Mouse (Mus musculus): ENCODE measurements around the gene Mpo.

Mpo gene

DNA sequence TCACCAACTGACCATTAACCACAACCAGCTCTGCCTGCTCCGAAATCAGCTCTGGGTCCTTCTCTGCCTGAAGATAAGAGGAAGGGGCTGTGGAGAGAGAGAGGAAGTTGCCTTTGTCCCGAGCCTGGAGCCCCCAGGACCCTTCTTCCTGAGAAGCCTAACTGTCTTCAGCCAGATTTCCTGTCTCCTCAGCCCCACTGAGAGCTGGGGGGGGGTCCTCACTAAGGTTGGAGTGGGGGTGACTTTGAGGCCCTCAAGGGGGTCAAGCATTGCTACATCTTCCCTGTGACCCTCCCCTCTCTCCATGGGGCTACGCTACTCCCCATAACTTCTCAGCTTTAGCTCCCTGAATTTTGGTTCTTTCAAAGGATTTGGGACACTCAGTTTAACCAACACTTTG, at the start of gene Mpo:
TSS of gene Mpo (plus strand) at position 122 of the 400 bp plus-strand sequence.
- no peak for DNase-seq (ENCODE audit: low spot score)

DNA sequence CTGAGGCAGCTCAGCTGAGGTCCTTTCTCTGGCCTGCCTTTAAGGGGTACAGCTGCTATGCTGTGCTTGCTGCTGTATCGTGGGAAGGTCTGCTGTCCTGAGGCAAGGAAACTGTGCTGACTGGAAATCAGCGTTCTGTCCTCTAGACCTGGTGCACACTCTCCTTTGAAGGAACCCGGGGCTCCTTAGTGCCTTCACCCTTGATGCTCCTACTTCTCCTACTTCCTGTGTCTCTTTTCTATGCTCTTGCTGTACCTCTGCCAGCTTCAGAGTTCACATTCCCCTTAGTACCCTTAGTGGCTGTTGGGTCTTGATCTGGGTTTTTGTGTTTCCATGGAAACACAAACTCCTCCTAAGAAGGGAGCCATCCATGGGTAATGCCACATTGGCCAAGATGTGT, 49.7 kb upstream of the Mpo start:
- no peak for DNase-seq (ENCODE audit: low spot score)

DNA sequence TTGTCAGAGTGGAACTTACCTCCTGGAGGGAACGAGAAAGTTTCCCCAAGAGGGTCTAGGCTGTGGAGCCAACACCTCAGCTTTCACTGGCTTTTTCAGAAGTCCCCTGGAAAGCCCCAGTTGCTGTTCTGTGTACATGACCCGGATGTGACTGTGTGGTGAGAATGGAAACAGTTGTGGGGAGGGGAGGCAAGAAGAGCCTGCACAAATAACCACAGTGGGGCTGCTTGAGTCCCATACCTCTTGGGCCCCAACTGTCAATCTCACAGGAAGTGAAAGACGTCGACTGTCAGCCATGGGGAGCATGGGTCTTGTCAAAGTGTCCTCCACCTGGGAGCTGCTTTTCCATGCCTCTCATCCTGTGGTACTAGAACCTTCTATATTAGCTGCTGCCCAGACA, 48.4 kb upstream of the Mpo start:
- no peak for DNase-seq (ENCODE audit: low spot score)

DNA sequence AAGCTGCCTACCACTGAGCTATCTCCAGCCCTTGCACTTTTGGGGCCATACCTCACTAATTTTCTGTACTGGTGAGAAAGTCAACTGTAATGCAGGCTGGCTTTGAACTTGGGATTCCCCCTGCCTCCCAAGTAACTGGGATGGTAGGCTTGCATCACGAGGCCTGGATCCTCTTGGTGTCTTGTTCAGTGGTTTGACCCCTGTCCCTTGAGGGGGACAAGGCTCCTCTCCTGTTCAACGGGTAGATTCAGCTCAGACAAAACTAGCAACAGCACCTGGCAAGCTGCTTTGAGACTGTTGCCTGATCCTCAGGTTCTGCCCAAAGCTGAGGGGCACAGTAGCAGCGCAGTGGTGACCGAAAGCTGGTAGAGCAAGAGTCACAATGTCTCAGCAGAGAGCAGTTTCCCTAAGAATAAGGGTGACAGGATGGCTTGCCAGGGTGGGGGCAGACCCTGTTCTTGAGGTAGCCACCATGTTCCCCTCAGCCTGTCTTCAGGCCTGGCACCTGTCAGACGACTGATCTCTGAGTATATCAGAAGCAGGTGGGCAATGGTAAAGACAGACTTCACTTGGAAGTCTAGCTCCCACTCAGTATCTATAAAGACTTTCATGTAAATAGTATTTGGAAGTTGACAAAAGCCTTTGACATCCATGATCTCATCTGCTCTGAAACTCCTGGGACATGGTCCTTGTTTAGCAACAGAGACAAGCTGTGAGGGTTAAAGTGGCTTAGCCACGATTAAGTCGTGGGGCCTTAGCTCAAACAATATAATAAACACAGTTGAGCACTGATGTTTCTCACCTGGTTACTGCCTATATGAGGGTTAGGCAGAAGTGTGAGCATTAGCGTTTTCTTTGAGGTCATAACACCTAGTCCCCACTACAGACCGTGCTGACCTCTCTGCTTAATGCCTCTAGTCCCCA, 47.5 kb upstream of the Mpo start:
- no peak for DNase-seq (ENCODE audit: low spot score)

DNA sequence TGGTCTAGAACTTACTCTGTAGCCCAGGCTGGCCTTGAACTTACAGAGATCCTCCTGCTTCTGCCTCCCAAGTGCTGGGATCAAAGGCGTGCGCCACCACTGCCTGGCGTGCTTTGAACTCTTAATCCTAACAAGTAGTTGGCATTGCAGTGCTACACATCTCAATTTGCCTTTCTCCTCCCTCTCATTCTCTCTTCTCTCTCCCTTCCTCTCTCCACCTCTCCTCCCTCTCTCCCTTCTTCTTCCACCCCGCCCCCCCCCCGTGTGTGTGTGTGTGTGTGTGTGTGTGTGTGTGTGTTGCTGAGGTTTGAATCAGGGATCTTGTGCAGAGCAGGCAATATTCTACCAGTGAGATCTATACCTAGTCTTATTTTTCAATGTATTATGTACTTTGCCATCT, 46.1 kb upstream of the Mpo start:
- no peak for DNase-seq (ENCODE audit: low spot score)

DNA sequence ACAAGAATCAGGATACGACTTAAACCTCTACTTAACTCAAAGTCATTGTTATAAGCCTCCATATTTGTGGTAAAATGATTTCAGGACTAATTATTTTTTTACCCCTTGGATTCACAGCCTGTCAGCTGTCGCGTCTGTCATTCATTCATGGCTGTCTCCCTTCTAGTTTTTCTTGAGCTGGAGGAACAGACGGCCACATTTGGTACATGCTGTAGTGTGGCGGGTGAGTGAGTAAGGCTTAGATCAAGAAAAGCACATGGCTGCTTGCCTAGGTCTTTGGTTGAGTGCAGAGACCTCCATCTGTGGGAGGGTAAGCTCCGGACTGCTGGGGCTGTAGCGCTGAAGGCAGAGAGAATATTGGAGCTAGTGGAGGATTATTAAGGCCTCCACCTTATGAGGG, 45.7 kb upstream of the Mpo start:
- DNase-seq (ENCODE audit: low spot score): no peak

DNA sequence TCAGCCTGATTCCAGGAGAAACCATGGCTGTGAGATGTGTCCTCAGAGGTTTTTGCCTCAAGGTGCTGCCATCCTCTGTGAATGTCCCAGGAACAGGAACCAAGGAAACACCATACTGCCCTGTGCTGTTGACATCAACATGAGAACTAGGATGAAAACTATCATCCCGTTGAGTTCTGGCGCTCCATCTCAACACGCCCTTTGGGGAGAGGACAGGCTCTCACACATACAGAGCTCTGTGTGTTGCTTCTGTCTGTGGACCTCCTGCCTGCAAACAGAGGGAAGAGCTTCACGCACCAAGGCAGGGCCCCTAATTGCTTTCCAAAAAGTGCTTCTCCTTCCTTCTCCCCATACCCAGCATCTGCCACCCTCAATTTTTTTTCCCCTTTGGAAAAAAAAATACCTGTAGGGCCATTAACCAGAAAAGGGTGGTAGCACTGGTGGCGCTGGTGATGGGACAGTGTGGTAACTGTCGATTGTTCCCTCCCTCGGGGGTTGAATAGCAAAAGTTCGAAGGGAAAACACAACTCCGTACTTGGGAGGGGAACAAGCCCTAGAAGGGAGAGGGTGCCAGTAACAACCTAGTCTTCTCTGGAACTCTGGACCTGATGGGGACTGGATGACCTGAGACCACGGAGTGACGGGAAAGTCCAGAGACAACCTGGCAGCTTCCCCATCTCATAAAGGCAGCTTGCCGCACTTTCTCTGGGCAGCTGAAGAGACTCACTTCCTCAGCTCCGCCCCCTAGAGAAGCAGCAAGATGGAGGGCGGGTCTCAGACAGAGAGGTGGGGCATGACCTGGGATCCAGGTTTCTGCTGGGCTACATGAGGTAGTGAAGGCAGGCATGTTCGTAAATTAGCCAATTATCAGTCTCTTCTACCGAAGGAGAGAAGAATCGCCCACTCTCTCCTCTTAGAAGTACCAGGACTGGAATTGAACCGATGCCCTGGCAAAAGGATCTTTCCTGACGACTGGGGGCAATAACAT, 45.0 kb upstream of the Mpo start:
- no peak for DNase-seq (ENCODE audit: low spot score)

DNA sequence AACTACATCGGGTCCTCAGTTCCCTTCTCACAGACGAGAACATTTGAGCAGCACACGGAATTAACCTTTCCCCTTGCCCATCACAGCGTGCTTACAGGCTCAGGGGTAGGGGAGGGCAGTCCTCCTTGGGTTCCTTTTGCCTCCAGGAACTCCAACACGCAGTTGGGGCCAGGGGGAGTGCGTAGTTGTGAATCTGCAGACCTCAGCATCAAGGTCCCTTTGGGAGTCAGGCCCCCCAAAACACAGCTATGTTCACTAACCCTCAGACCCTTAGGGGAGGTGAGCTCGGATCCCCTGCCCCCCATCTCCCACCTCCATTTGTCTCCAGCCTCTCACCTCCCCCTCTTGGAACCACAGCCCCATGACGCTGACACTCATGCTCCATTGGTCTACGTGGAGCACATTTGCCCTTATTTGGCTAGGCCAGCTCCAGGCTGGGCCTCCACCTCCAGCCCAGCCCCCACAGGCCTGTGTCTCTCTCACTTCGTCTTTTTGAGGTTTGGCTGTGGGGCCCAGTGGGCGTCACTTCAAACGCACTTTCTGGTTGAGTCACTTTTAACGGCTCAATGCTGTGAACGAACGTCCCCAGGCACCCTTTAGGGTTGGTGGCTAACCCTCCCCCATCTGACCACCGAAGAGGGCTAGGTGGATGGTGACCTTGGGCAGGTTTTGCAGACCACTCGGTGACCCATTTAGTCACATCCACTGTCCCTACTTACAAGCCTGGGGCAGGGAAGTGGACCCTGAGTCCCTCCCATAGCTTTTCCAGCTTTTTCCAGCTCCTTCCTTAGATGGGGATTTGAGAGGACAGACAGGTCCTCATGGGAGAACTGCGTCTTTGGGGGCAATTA, 44.0 kb upstream of the Mpo start:
- DNase-seq (ENCODE audit: low spot score): no peak

DNA sequence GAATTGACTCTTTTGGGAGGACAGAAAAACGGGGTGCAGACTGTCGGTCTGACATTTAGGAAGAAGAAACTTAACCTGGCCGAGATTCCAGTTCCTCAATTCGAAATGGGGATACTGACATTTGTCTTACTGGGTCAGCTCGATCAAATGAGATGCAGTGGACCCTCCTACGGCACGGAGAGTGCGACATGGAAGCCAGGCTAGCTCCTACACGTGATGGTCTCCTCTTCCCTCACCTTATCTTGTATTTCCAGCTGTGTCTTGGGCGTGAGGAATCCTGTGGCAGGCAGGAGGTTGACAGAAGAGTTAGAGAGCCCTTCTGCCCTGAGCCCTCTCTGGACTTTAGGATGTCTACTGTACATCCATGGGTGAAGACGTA, 43.3 kb upstream of the Mpo start:
- no peak for DNase-seq (ENCODE audit: low spot score)

DNA sequence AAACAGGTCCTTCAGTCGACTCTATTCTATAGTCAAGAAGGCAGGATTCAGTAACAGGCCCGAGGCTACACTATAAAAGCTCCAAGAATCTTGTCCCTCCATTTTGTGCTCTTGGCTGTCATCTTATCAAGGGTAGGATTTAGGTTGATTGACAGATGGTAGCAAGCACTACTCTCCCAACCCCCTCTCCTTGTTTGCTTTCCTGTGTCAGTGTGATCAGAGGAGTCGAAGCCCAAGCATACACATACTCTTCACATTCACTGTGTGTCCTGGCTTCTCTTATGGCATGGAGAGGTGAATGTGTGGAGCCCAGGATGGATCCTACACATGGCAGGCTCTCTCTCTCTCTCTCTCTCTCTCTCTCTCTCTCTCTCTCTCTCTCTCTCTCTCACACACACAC, 42.9 kb upstream of the Mpo start:
- DNase-seq (ENCODE audit: low spot score): no peak

DNA sequence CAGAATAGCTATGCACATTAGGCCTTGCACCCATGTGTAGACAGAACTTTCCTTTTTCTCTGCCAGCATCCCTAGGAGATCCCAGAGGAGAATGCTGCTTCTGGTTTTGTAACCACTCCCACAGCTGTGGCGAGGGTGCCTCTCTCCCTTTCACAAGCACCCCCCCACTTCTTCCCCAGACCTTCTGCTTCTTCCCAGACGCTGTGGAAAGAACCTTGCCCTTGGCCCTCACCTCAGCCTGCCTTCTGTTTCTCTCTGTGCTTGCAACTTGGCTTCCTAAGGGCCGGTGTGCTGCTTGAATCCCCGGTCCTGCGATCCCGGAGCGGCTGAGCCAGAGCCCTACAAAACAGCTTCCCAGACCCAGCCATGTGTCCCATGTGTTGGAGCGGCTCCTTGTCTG, 42.4 kb upstream of the Mpo start:
- no peak for DNase-seq (ENCODE audit: low spot score)

DNA sequence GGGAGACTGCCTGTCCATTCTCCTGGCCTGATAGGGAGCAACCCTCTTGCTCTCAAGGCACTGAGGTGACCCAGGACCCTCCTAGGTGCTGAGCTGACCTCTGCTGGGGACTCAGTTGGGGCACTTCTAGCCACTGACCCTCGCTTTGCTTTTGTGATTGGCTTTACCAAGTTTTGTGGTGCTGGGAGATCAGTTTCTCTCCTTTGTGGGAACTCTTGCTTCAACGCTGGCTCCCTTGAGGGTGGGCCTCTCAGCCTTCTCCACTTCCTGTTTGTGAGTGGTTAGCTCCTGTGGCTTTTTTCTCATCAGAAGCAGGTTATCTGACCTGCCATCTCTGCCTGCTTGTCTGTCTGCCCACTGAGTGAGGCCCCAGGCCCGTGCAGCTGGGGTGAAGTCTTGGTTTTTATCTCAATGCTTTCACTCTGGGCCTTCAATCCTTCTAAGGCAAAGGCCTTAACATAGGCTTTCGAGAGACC, 41.9 kb upstream of the Mpo start:
- DNase-seq (ENCODE audit: low spot score): no peak

DNA sequence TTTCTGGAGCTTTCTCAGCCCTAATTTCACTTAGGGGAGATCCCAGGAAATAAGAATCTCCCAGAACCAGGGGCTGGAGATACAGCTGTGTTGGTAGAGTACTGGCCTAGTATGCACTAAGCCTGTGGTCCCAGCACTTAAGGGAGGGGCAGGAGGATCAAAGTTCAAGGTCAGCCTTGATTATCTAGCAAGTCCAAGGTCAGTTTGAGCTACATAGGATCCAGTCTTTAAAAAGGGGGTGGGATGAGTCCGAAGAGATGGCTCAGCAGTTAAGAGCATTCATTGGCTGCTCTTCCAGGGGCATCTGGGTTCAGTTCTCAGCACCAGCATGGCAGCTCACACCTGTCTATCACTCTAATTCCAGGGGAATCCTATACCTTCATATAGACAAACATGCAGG, 41.1 kb upstream of the Mpo start:
- no peak for DNase-seq (ENCODE audit: low spot score)

DNA sequence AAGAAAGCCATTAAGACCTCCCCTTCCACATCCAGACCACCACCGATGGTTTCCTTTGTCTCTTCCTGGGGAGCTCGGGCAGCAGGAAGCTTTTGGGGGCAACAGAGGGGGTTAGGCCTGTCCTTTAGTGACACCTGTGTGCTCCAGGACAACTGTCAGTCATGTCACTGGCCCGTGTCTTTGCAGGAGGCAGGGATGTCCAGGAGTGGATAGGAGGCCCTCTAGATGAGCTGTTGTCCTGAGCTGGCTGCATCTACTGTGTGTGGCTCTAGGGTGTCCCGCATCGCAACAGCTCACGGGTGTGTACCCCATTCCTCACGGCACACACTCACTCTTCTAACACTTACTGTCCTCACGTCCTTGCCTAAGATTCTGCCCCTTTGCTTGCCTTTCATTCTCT, 40.1 kb upstream of the Mpo start:
- DNase-seq (ENCODE audit: low spot score): no peak

DNA sequence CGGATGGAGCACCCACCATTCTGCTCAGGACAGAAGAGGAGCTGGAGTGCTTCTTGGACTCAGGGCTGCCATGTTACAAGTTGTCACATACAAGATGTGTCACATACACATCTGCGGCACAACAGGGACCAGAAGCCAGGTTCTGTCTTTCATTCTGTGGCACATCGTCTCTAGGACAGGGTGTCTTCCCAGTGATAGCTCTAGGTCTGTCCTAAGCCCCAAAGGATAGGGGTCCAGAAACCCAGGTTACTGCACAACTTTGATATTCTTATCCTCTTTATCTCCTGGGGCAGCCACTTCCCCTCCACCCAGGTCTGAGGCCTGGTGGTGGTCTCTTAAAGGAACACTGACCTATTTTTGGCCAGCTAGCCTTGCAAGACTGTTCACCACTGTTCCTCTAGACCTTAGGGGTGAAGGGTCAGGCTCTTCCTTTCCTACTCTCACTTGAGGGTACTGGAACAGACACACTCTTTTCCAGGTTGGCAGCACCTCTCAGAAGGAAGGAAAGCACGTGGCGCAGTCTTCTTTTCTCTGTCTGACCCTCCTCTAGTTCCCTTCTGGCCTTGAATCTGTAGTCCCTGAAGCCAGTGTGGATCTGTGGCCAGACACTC, 39.4 kb upstream of the Mpo start:
- DNase-seq (ENCODE audit: low spot score): no peak

DNA sequence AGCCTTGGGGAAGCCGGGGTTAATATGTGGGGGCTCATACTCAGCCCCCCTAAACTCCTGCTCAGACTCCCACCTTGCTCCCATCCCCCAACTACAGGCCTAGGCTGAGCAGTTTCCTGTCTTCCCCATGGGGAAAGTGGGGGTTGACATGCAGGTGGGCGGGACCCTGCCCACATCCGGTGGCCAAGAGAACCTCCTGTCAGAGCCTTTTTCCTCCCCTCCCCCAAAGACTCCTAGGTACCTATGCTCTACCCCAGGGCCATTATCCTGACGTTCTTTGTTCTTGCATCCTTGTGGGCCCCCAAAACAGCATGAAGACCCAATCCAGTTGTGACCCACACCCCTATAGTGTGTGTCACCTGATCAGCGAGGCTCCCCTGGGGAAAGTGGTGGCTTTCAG, 38.8 kb upstream of the Mpo start:
- DNase-seq (ENCODE audit: low spot score): no peak

DNA sequence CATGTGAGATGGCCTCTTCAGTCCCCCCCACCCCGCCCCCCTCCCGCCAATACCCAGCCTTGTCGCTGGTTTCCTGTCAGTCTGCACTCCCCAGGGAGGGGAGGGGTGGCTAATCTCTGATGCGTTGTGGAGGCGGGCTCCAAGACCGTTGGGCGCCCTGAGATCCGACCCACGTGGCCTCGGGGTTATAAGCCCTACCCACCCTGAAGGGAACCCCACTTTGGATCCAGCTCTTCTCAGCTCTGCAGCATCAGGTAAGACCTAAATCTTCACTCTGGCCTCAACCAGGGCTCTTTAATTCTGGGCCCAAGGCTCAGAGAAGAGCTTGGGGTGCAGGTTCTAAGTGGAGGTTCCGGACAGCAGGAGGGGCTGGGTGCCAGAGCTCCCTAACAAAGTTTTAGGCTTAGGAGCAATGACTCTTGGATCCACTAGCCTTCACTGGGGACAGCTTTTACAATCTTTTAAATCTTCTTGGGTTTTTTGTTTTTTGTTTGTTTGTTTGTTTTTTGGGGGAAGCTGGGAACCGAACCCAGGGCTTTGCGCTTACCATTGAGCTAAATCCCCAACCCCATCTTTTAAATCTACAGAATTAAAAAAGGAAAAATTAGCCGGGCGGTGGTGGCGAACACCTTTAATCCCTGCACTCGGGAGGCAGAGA, 37.9 kb upstream of the Mpo start:
- DNase-seq (ENCODE audit: low spot score): no peak

DNA sequence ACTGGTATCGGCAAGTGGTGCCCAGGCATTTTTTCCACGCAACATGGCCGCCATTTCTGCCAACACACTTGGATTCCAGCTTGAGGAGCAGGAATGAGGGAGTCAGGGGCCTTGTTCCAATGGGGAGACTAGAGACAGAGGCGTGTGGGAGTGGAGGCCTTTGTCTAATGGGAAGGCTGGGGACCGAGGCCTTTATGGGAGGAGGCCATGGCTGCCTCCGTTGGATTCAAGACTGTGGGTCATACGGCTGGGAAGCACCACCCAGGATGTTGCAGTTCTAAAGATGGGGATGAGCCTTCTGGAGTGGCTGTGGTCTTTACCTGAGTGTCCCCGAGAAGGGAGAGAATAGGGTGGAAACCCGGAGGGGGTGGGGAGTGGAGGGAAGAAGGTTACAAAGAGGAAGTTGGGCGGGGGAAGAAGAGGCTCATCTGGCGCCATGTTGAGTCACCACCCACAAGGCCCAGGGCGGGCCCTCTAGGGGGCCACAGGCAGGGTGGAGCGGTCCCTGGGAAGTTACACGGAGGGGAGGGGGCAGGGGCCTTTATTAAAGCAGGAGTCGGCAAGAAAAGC, 37.0 kb upstream of the Mpo start:
- DNase-seq (ENCODE audit: low spot score): no peak

DNA sequence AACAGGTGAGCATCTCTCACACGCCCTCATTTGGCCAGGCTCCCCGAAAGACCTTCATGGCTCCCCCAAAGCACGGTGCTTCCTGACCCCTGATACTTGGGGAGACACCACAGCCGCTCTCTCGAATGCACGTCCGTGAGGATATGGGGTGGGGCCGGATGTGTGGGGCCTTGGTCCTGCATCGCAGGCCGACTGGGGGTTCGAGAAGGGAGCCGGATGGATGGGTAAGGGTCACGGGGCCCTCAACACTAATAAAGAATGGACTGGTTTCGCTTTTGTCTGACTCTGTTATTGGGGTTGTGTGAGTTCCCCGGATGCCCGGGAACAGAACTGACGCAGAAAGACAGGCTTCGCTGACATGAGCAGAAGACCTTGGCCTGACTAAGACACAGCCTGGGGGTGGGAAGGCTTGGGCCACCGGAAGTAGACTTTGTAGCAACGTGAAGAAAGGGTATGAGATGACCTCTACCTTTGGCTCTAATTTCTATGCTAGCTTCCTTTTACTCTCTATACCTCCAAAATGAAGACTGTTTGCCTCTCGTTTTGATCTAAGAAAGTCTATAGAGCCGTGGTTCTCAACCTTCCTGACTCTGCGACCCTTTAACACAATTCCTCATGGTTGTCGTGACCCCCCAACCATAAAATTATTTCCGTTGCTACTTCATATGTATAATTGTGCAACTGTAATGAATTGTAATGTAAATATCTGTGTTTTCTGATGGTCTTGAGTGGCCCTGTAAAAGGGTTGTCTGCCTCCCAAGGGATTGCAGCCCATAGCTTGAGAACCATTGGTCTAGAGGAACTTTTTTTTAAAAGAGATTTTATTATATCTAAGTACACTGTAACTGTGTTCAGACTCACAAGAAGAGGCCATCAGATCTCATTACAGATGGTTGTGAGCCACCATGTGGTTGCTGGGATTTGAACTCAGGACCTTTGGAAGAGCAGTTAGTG, 36.1 kb upstream of the Mpo start:
- DNase-seq (ENCODE audit: low spot score): no peak
